Mouse (Mus musculus) midbrain, postnatal 0 days (tissue): ENCODE data around the gene Cblb. TPM values are rescaled to one million over a fixed set of nuclear protein-coding genes. Genes with fewer than 3 reads are reported as not detected.

Source experiments
- ATAC-seq: fragments of 200-750 bp; cut with Nextera tagmentation; 2 replicates; pipeline ENCODE4 v1.8.0; 2017; ENCODE audit warnings: moderate number of reproducible peaks, mild to moderate bottlenecking, moderate TSS enrichment, moderate library complexity; ENCODE audit not compliant: low FRiP score
- DNase-seq: peaks from one replicate; pipeline ENCODE4 v3.0.0-alpha.2; 2015; ENCODE audit warnings: low spot score
- H3K27ac ChIP-seq: fragments of 300-500 bp; sonication (generic); 2 replicates; pipeline ENCODE4 v1.5.1; 2014; ENCODE audit warnings: low read depth, mild to moderate bottlenecking, low read length, mixed read lengths
- H3K27me3 ChIP-seq: fragments of 300-500 bp; sonication (generic); 2 replicates; pipeline ENCODE4 v1.6.1; 2014; ENCODE audit warnings: low read length, control low read depth, mixed read lengths; ENCODE audit not compliant: insufficient read depth
- H3K36me3 ChIP-seq: fragments of 300-500 bp; sonication (generic); 2 replicates; pipeline ENCODE4 v1.6.1; 2014; ENCODE audit warnings: low read length, control low read depth, mixed read lengths; ENCODE audit not compliant: insufficient read depth
- H3K4me1 ChIP-seq: fragments of 300-500 bp; sonication (generic); 2 replicates; pipeline ENCODE4 v1.6.1; 2014; ENCODE audit warnings: mild to moderate bottlenecking, control low read depth, antibody characterized with exemption, low read length, mixed read lengths; ENCODE audit not compliant: insufficient read depth
- H3K4me2 ChIP-seq: fragments of 300-500 bp; sonication (generic); 2 replicates; pipeline ENCODE4 v1.6.1; 2014; ENCODE audit warnings: low read depth, mild to moderate bottlenecking, low read length, mixed read lengths; ENCODE audit not compliant: poor library complexity, severe bottlenecking
- H3K4me3 ChIP-seq: fragments of 300-500 bp; sonication (generic); 2 replicates; pipeline ENCODE4 v1.5.1; 2014; ENCODE audit warnings: low read depth, mild to moderate bottlenecking, low read length, moderate library complexity
- H3K9ac ChIP-seq: fragments of 300-500 bp; sonication (generic); replicated peaks from 2 replicates; pipeline ENCODE4 v1.6.1; 2014; ENCODE audit warnings: mild to moderate bottlenecking, low read length, moderate library complexity, mixed read lengths; ENCODE audit not compliant: poor library complexity, severe bottlenecking
- H3K9me3 ChIP-seq: fragments of 300-500 bp; sonication (generic); 2 replicates; pipeline ENCODE4 v1.6.1; 2016; ENCODE audit warnings: low read length, control low read depth
- CTCF ChIP-seq: IDR thresholded peaks from 2 replicates; pipeline ENCODE4 v1.5.1; 2016; ENCODE audit warnings: antibody characterized with exemption, mild to moderate bottlenecking
- WGBS: fragments of 180-500 bp; shearing (Covaris S2); extraction: QIAGEN DNeasy Blood & Tissue Kit; methylation state at CpG from one replicate; pipeline ENCODE4 v1.1.7; 2014; 5-methylcytosine and 5-hydroxymethylcytosine counted together
- polyA plus RNA-seq: library from polyadenylated mRNA; unstranded; fragments of >200 nt; fragmentation: Nextera tagmentation; extraction: Ambion mirVana; gene quantifications from 2 replicates; pipeline ENCODE4 v1.2.1, GENCODE M21; 2015
- total RNA-seq: library from RNA; depleted of rRNA; stranded (reverse); fragments of >200 nt; gene quantifications from 2 replicates; pipeline ENCODE4 v1.2.3, GENCODE M21; 2014

Gene Cblb
- total and polyA plus RNA-seq, 2 experiments from 2014 or later: 4.5 to 12.0 TPM

GRCm38 (mm10) chr16:52071290-52071689 is 40.3 kb downstream of the Cblb start:
- no peaks in the 10 kb centered on the region for H3K4me1 ChIP-seq
- 90% methylated on average over 2 of the region's 2 CpGs for WGBS
- H3K9me3 ChIP-seq: no peaks in the 10 kb centered on the region
- no peak overlapping the region for H3K4me3 ChIP-seq
- no peaks in the 10 kb centered on the region for H3K36me3 ChIP-seq
- no peak overlapping the region for H3K9ac ChIP-seq
- no peak overlapping the region for H3K27ac ChIP-seq
- no peak for TF ChIP-seq CTCF
- H3K27me3 ChIP-seq: no peaks in the 10 kb centered on the region
- no peak overlapping the region for H3K4me2 ChIP-seq
- DNase-seq: no peak
- no peak for ATAC-seq

GRCm38 (mm10) chr16:52071766-52072209 is 40.8 kb downstream of the Cblb start:
- TF ChIP-seq CTCF: no peak
- no peak overlapping the region for H3K9ac ChIP-seq
- H3K4me1 ChIP-seq: no peaks in the 10 kb centered on the region
- DNase-seq (no peak), ATAC-seq (no peak)
- WGBS: 75% methylated on average over 6 of the region's 6 CpGs
- H3K36me3 ChIP-seq: no peaks in the 10 kb centered on the region
- no peaks in the 10 kb centered on the region for H3K27me3 ChIP-seq
- H3K27ac ChIP-seq: no peak overlapping the region
- H3K9me3 ChIP-seq: no peaks in the 10 kb centered on the region
- no peak overlapping the region for H3K4me2 ChIP-seq
- no peak overlapping the region for H3K4me3 ChIP-seq

GRCm38 (mm10) chr16:52076652-52077051 is 45.6 kb downstream of the Cblb start:
- no peak overlapping the region for H3K4me2 ChIP-seq
- no peak overlapping the region for H3K4me3 ChIP-seq
- no peaks in the 10 kb centered on the region for H3K27me3 ChIP-seq
- no peaks in the 10 kb centered on the region for H3K36me3 ChIP-seq
- no peak overlapping the region for H3K27ac ChIP-seq
- no peaks in the 10 kb centered on the region for H3K9me3 ChIP-seq
- H3K4me1 ChIP-seq: no peaks in the 10 kb centered on the region
- no peak for TF ChIP-seq CTCF
- no peak overlapping the region for H3K9ac ChIP-seq
- peak; percentile 51 for DNase-seq
- 69% methylated on average over 7 of the region's 7 CpGs for WGBS
- no peak for ATAC-seq

GRCm38 (mm10) chr16:52077901-52078300 is 46.9 kb downstream of the Cblb start:
- DNase-seq (no peak), ATAC-seq (no peak)
- Histone ChIP-seq H3K9me3 (no peaks in the 10 kb centered on the region), H3K4me1 (no peaks in the 10 kb centered on the region), H3K9ac (no peak overlapping the region), H3K27ac (no peak overlapping the region), H3K4me2 (no peak overlapping the region), H3K4me3 (no peak overlapping the region), H3K36me3 (no peaks in the 10 kb centered on the region), H3K27me3 (no peaks in the 10 kb centered on the region)
- 67% methylated on average over 4 of the region's 4 CpGs for WGBS
- TF ChIP-seq CTCF: no peak

GRCm38 (mm10) chr16:52078758-52079474 is 47.9 kb downstream of the Cblb start:
- Histone ChIP-seq H3K9me3 (no peaks in the 10 kb centered on the region), H3K9ac (no peak overlapping the region), H3K4me3 (no peak overlapping the region), H3K27ac (no peak overlapping the region), H3K27me3 (no peaks in the 10 kb centered on the region), H3K4me1 (no peaks in the 10 kb centered on the region), H3K36me3 (no peaks in the 10 kb centered on the region), H3K4me2 (no peak overlapping the region)
- 85% methylated on average over 9 of the region's 9 CpGs for WGBS
- no peak for TF ChIP-seq CTCF
- no peak; the same call in 1 of the 2 replicates for ATAC-seq
- DNase-seq: peak; percentile 68

- no peak overlapping the region for H3K9ac ChIP-seq
- no peak for TF ChIP-seq CTCF
- H3K9me3 ChIP-seq: no peaks in the 10 kb centered on the region
- H3K4me2 ChIP-seq: no peak overlapping the region
- H3K27ac ChIP-seq: no peak overlapping the region
- ATAC-seq (no peak), DNase-seq (no peak)
- no peak overlapping the region for H3K4me3 ChIP-seq
- H3K4me1 ChIP-seq: no peaks in the 10 kb centered on the region
- H3K27me3 ChIP-seq: no peaks in the 10 kb centered on the region
- H3K36me3 ChIP-seq: no peaks in the 10 kb centered on the region
- WGBS: 96% methylated on average over 8 of the region's 8 CpGs
These were observed 48.4 kb downstream of the Cblb start for GRCm38 (mm10) chr16:52079475-52079823.
